Mouse (Mus musculus): ENCODE results near the gene Aif1l.
"Not testable (repeated sequence)": the region's sequence is repeated elsewhere in the genome, so short reads cannot be mapped to it uniquely, and the experiment has no call there.

Aif1l gene

GRCm38 (mm10) chr2:31950058-31950871 is at the start of gene Aif1l:
Aif1l (plus strand) TSS chr2:31950139.
- in situ Hi-C loops (cut with MboI) = no loop called here

- in situ Hi-C loops (cut with MboI) = no loop called here
Measured at GRCm38 (mm10) chr2:31900932-31901331, 49.0 kb upstream of the Aif1l start.

- in situ Hi-C loops (cut with MboI) = no loop called here
Measured at GRCm38 (mm10) chr2:31901659-31902362, 48.1 kb upstream of the Aif1l start.

GRCm38 (mm10) chr2:31904089-31904488 is 45.9 kb upstream of the Aif1l start:
- in situ Hi-C loops (cut with MboI) = no loop called here

- in situ Hi-C loops (cut with MboI) = no loop called here
Measured at GRCm38 (mm10) chr2:31904622-31905021, 45.3 kb upstream of the Aif1l start.

GRCm38 (mm10) chr2:31905682-31906081 is 44.3 kb upstream of the Aif1l start:
- in situ Hi-C loops (cut with MboI) = no loop called here

GRCm38 (mm10) chr2:31906407-31906806 is 43.5 kb upstream of the Aif1l start:
- in situ Hi-C loops (cut with MboI) = no loop called here

GRCm38 (mm10) chr2:31912575-31912974 is 37.4 kb upstream of the Aif1l start:
- in situ Hi-C loops (cut with MboI) = no loop called here

- in situ Hi-C loops (cut with MboI) = not testable (repeated sequence)
Measured at GRCm38 (mm10) chr2:31914213-31914612, 35.7 kb upstream of the Aif1l start.

GRCm38 (mm10) chr2:31915112-31915511 is 34.8 kb upstream of the Aif1l start:
- in situ Hi-C loops (cut with MboI) = no loop called here

- in situ Hi-C loops (cut with MboI) = no loop called here
Measured at GRCm38 (mm10) chr2:31917636-31918035, 32.3 kb upstream of the Aif1l start.

GRCm38 (mm10) chr2:31923645-31924044 is 26.3 kb upstream of the Aif1l start:
- in situ Hi-C loops (cut with MboI) = no loop called here

- in situ Hi-C loops (cut with MboI) = no loop called here
Measured at GRCm38 (mm10) chr2:31924811-31925210, 25.1 kb upstream of the Aif1l start.

- in situ Hi-C loops (cut with MboI) = no loop called here
Measured at GRCm38 (mm10) chr2:31925936-31926335, 24.0 kb upstream of the Aif1l start.

GRCm38 (mm10) chr2:31929664-31930063 is 20.3 kb upstream of the Aif1l start:
- in situ Hi-C loops (cut with MboI) = no loop called here

GRCm38 (mm10) chr2:31934551-31934950 is 15.4 kb upstream of the Aif1l start:
- in situ Hi-C loops (cut with MboI) = no loop called here

GRCm38 (mm10) chr2:31935054-31935453 is 14.9 kb upstream of the Aif1l start:
- in situ Hi-C loops (cut with MboI) = no loop called here

GRCm38 (mm10) chr2:31938298-31938697 is 11.6 kb upstream of the Aif1l start:
- in situ Hi-C loops (cut with MboI) = no loop called here

- in situ Hi-C loops (cut with MboI) = no loop called here
Measured at GRCm38 (mm10) chr2:31943011-31943410, 6.9 kb upstream of the Aif1l start.

GRCm38 (mm10) chr2:31945580-31945979 is 4.4 kb upstream of the Aif1l start:
- in situ Hi-C loops (cut with MboI) = no loop called here

- in situ Hi-C loops (cut with MboI) = no loop called here
Measured at GRCm38 (mm10) chr2:31948392-31948791, 1.5 kb upstream of the Aif1l start.

GRCm38 (mm10) chr2:31948801-31949200 is 1.1 kb upstream of the Aif1l start:
- in situ Hi-C loops (cut with MboI) = no loop called here

- in situ Hi-C loops (cut with MboI) = no loop called here
Measured at GRCm38 (mm10) chr2:31950966-31951365, 1.0 kb downstream of the Aif1l start.

Measured in mature B cell (primary cell).